Mouse (Mus musculus) midbrain, postnatal 0 days (tissue): Measurements from ENCODE around the gene Rasal1. TPM values are rescaled to one million over a fixed set of nuclear protein-coding genes. Genes with fewer than 3 reads are reported as not detected.

Experiments used
- ATAC-seq: fragments of 200-750 bp; cut with Nextera tagmentation; 2 replicates; pipeline ENCODE4 v1.8.0; 2017; ENCODE audit warnings: moderate number of reproducible peaks, mild to moderate bottlenecking, moderate TSS enrichment, moderate library complexity; ENCODE audit not compliant: low FRiP score
- DNase-seq: peaks from one replicate; pipeline ENCODE4 v3.0.0-alpha.2; 2015; ENCODE audit warnings: low spot score
- H3K27ac ChIP-seq: fragments of 300-500 bp; sonication (generic); 2 replicates; pipeline ENCODE4 v1.5.1; 2014; ENCODE audit warnings: low read depth, mild to moderate bottlenecking, low read length, mixed read lengths
- H3K27me3 ChIP-seq: fragments of 300-500 bp; sonication (generic); 2 replicates; pipeline ENCODE4 v1.6.1; 2014; ENCODE audit warnings: low read length, control low read depth, mixed read lengths; ENCODE audit not compliant: insufficient read depth
- H3K36me3 ChIP-seq: fragments of 300-500 bp; sonication (generic); 2 replicates; pipeline ENCODE4 v1.6.1; 2014; ENCODE audit warnings: low read length, control low read depth, mixed read lengths; ENCODE audit not compliant: insufficient read depth
- H3K4me1 ChIP-seq: fragments of 300-500 bp; sonication (generic); 2 replicates; pipeline ENCODE4 v1.6.1; 2014; ENCODE audit warnings: mild to moderate bottlenecking, control low read depth, antibody characterized with exemption, low read length, mixed read lengths; ENCODE audit not compliant: insufficient read depth
- H3K4me2 ChIP-seq: fragments of 300-500 bp; sonication (generic); 2 replicates; pipeline ENCODE4 v1.6.1; 2014; ENCODE audit warnings: low read depth, mild to moderate bottlenecking, low read length, mixed read lengths; ENCODE audit not compliant: poor library complexity, severe bottlenecking
- H3K4me3 ChIP-seq: fragments of 300-500 bp; sonication (generic); 2 replicates; pipeline ENCODE4 v1.5.1; 2014; ENCODE audit warnings: low read depth, mild to moderate bottlenecking, low read length, moderate library complexity
- H3K9ac ChIP-seq: fragments of 300-500 bp; sonication (generic); replicated peaks from 2 replicates; pipeline ENCODE4 v1.6.1; 2014; ENCODE audit warnings: mild to moderate bottlenecking, low read length, moderate library complexity, mixed read lengths; ENCODE audit not compliant: poor library complexity, severe bottlenecking
- H3K9me3 ChIP-seq: fragments of 300-500 bp; sonication (generic); 2 replicates; pipeline ENCODE4 v1.6.1; 2016; ENCODE audit warnings: low read length, control low read depth
- CTCF ChIP-seq: IDR thresholded peaks from 2 replicates; pipeline ENCODE4 v1.5.1; 2016; ENCODE audit warnings: antibody characterized with exemption, mild to moderate bottlenecking
- WGBS: fragments of 180-500 bp; shearing (Covaris S2); extraction: QIAGEN DNeasy Blood & Tissue Kit; methylation state at CpG from one replicate; pipeline ENCODE4 v1.1.7; 2014; 5-methylcytosine and 5-hydroxymethylcytosine counted together
- polyA plus RNA-seq: library from polyadenylated mRNA; unstranded; fragments of >200 nt; fragmentation: Nextera tagmentation; extraction: Ambion mirVana; gene quantifications from 2 replicates; pipeline ENCODE4 v1.2.1, GENCODE M21; 2015
- total RNA-seq: library from RNA; depleted of rRNA; stranded (reverse); fragments of >200 nt; gene quantifications from 2 replicates; pipeline ENCODE4 v1.2.3, GENCODE M21; 2014

Gene Rasal1
- total and polyA plus RNA-seq, 2 experiments from 2014 or later = 9.9 to 24.7 TPM

- peak overlapping the region; percentile 74; the same call in 1 of the 2 replicates for H3K9ac ChIP-seq
- ATAC-seq = no peak
- H3K4me3 ChIP-seq = no peak overlapping the region
- no peaks in the 10 kb centered on the region for H3K9me3 ChIP-seq
- DNase-seq = no peak
- 0 out of 2 replicates have a peak, but pooled peaks cover 4% of the 10 kb centered on the region for H3K36me3 ChIP-seq
- peaks cover 8% of the 10 kb centered on the region; the same call in 1 of the 2 replicates for H3K4me1 ChIP-seq
- TF ChIP-seq CTCF = no peak
- WGBS = 91% methylated on average over 5 of the region's 5 CpGs
- H3K27me3 ChIP-seq = no peaks in the 10 kb centered on the region
- no peak overlapping the region for H3K27ac ChIP-seq
- peak overlapping the region; percentile 75 for H3K4me2 ChIP-seq
Measured at GRCm38 (mm10) chr5:120610906-120611305, 37.7 kb upstream of the Rasal1 start.

GRCm38 (mm10) chr5:120611416-120611815 lies 37.2 kb upstream of the Rasal1 start:
- Histone ChIP-seq H3K27me3 (no peaks in the 10 kb centered on the region), H3K4me2 (peak overlapping the region; percentile 75), H3K36me3 (0 out of 2 replicates have a peak, but pooled peaks cover 4% of the 10 kb centered on the region), H3K9ac (peak overlapping the region; percentile 74; the same call in 1 of the 2 replicates), H3K27ac (no peak overlapping the region), H3K4me3 (peak overlapping the region; percentile 53), H3K4me1 (peaks cover 8% of the 10 kb centered on the region; the same call in 1 of the 2 replicates), H3K9me3 (no peaks in the 10 kb centered on the region)
- 49% methylated on average over 8 of the region's 8 CpGs for WGBS
- ATAC-seq = no peak
- no peak for DNase-seq
- TF ChIP-seq CTCF = no peak

GRCm38 (mm10) chr5:120612442-120612821 lies 36.2 kb upstream of the Rasal1 start, which contains the start of the genes Rita1 and Ddx54:
Gene Rita1 (minus strand): TSS chr5:120612589.
Gene Ddx54 (plus strand): TSS chr5:120612739.
- WGBS = 1% methylated on average over 22 of the region's 22 CpGs
- H3K27ac ChIP-seq = peak within 1 kb of the TSS; percentile 91
- ATAC-seq (peak; percentile 90), DNase-seq (peak; percentile 97)
- H3K9me3 ChIP-seq = no peaks in the 10 kb centered on the region
- H3K4me1 ChIP-seq = peaks cover 8% of the 10 kb centered on the region; the same call in 1 of the 2 replicates
- no peaks in the 10 kb centered on the region for H3K27me3 ChIP-seq
- H3K9ac ChIP-seq = peak within 1 kb of the TSS; percentile 77
- TF ChIP-seq CTCF = no peak
- H3K36me3 ChIP-seq = 0 out of 2 replicates have a peak, but pooled peaks cover 12% of the 10 kb centered on the region
- peak within 1 kb of the TSS; percentile 79 for H3K4me2 ChIP-seq
- peak within 1 kb of the TSS; percentile 53 for H3K4me3 ChIP-seq

- H3K4me1 ChIP-seq = peaks cover 8% of the 10 kb centered on the region; the same call in 1 of the 2 replicates
- peak overlapping the region; percentile 91 for H3K27ac ChIP-seq
- no peaks in the 10 kb centered on the region for H3K27me3 ChIP-seq
- WGBS = under 1% methylated on average over 69 of the region's 69 CpGs
- H3K9me3 ChIP-seq = no peaks in the 10 kb centered on the region
- ATAC-seq (peak; percentile 94), DNase-seq (peak; percentile 100)
- H3K9ac ChIP-seq = peak overlapping the region; percentile 77
- H3K36me3 ChIP-seq = peaks cover 17% of the 10 kb centered on the region
- H3K4me3 ChIP-seq = peak overlapping the region; percentile 53
- TF ChIP-seq CTCF = 0 out of 2 replicates have a peak, but pooled peaks have one; percentile 9
- H3K4me2 ChIP-seq = peak overlapping the region; percentile 79
Measured at GRCm38 (mm10) chr5:120612822-120613604, 35.6 kb upstream of the Rasal1 start.

- 97% methylated on average over 4 of the region's 4 CpGs for WGBS
- Histone ChIP-seq H3K9ac (no peak overlapping the region), H3K4me1 (peaks cover 7% of the 10 kb centered on the region; the same call in 1 of the 2 replicates), H3K4me2 (no peak overlapping the region), H3K4me3 (no peak overlapping the region), H3K27ac (no peak overlapping the region), H3K36me3 (peaks cover 28% of the 10 kb centered on the region), H3K9me3 (no peaks in the 10 kb centered on the region), H3K27me3 (no peaks in the 10 kb centered on the region)
- TF ChIP-seq CTCF = peak; percentile 73
- ATAC-seq (no peak), DNase-seq (no peak)
Measured at GRCm38 (mm10) chr5:120615903-120616302, 32.7 kb upstream of the Rasal1 start.

GRCm38 (mm10) chr5:120618778-120619177 lies 29.8 kb upstream of the Rasal1 start:
- ATAC-seq (no peak), DNase-seq (no peak)
- H3K36me3 ChIP-seq = peaks cover 39% of the 10 kb centered on the region
- no peaks in the 10 kb centered on the region for H3K27me3 ChIP-seq
- H3K9ac ChIP-seq = no peak overlapping the region
- TF ChIP-seq CTCF = no peak
- no peaks in the 10 kb centered on the region for H3K4me1 ChIP-seq
- no peak overlapping the region for H3K27ac ChIP-seq
- WGBS = 90% methylated on average over 12 of the region's 12 CpGs
- no peak overlapping the region for H3K4me2 ChIP-seq
- H3K4me3 ChIP-seq = no peak overlapping the region
- H3K9me3 ChIP-seq = no peaks in the 10 kb centered on the region
